Mouse (Mus musculus) gastrocnemius, adult 18-20 months (tissue): Measurements from ENCODE around the gene Eif5b. TPM values are rescaled to one million over a fixed set of nuclear protein-coding genes. Genes with fewer than 3 reads are reported as not detected.
"Not testable (repeated sequence)": the region's sequence is repeated elsewhere in the genome, so short reads cannot be mapped to it uniquely, and the experiment has no call there.

Source experiments
- DNase-seq: peaks from one replicate; pipeline ENCODE4 v3.0.0; 2021; ENCODE audit warnings: low spot score
- long read RNA-seq, 2 experiments: library from polyadenylated mRNA; stranded (forward); transcript quantifications; one replicate each; pipeline ENCODE4 v2.0.0; 2021
- total RNA-seq, 2 experiments: library from RNA; stranded (reverse); gene quantifications; 2 replicates each; pipeline ENCODE4 v1.2.3; 2021

Gene Eif5b
- 10 to 100 TPM; 46.7 to 58.9 TPM for total RNA-seq
- long read RNA-seq, experiment 1, full-length matches to known transcripts: 29 of 59 reads
- long read RNA-seq, experiment 1, partial matches to known transcripts: 26 of 59 reads
- long read RNA-seq, experiment 1, other reads (novel, unspliced or antisense): 4 of 59 reads
- long read RNA-seq, experiment 2, full-length matches to known transcripts: 21 of 52 reads
- long read RNA-seq, experiment 2, partial matches to known transcripts: 28 of 52 reads
- long read RNA-seq, experiment 2, other reads (novel, unspliced or antisense): 3 of 52 reads

DNA sequence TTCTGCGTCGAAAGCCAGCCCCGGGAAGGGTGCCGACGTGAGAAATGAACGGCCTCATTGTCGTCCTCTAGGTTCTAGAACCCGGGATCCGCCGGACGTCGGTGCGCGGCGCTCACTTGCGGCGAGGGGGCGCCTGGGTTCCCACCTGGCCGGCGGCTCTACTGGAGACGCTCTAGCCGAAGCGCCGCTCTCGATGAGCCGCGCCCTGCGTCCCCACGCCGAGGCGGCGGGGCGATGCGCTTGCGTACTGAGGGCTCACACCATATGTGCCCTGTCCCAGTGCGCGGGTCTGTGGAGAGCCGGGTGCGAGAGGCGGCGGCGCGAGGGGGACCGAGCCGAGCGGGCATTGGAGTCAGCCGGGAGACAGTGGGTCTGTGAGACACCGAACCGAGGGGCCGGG lies at the start of gene Eif5b, which contains the start of gene Txndc9:
Gene Eif5b, plus strand, starts transcription at position 144 of the 400 bp plus-strand sequence.
Gene Txndc9, minus strand, starts transcription at position 27 of the 400 bp plus-strand sequence.
- DNase-seq: peak; percentile 92

- no peak for DNase-seq
These were observed 48.9 kb upstream of the Eif5b start for GRCm38 (mm10) chr1:37948906-37949305.

DNA sequence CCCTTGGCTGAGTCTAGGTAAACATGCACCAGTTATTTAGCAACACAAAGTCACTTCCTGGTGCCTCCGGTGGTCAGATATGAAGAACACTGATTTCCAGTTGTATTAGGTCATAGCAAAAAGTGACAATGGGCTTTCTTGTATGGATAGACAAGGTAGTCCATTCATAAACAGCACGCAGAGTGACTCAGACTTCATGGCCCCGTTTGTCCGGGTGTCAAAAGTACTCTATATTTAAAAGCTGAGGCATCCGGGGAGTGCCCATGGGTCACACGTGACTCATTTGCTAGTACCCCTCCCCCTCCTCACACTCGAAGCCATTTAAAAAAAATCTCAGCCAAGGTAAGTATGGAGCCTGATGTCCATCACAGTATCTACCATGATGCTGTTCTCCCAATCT lies 43.0 kb upstream of the Eif5b start:
- DNase-seq: no peak

DNA sequence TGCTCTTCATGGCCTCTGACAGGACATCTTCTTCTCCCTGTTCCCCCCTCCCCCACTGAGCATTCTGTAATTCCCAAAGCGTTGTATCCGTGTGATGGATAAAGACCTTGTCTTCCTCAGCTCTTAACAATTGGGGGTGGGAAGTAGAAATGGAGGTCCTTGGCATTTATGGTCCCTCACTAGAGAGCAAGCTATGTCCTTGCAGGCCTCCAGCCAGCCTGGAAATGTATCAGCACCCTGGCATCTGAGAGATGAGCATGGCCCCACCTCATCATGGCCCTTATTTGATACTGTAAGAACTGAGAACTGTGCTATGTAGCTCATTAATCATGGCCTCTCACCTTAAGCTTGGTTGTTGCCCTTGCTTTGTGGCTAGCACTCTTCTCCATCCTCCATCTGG lies 42.6 kb upstream of the Eif5b start:
- DNase-seq: no peak

DNA sequence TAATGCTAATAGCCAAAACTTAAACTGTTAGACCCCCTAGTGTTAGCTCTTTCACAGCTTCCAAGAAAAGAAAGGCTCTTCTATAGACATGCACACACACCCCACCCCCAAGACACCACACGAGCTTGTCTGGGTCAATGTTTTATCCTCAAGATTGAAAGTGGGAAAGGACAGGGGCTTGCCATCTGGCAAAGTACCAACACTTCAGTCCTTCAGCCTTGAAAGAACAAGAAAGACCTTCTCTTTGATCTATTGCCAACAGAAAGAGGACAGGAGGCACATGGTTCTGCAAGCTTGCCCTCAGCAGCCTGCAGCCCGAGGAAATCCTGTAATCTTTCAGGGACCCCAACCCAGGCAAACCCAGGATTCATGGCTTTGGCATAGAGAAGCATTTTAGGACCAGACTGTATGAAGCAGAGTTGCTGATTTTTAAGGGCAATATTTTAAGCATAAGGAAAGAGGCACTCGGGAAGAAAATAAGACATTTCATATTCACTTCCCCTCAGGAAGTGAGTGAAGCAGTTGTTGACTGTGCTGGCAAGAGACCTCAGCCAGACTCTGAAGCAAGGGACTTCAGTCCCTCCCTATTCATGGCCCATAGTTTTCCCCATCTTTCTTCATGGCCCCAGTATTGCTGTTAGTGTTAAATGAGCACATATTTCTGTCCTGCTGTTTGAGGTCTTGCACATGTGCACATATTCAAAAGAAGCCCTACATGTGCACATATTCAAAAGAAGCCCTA lies 40.9 kb upstream of the Eif5b start:
- no peak for DNase-seq

GRCm38 (mm10) chr1:37957659-37958058 lies 40.2 kb upstream of the Eif5b start, which contains the start of gene Lyg1:
TSS of gene Lyg1 (minus strand) at chr1:37957759.
- no peak for DNase-seq

- DNase-seq: no peak
These were observed 39.3 kb upstream of the Eif5b start for GRCm38 (mm10) chr1:37958516-37958915.

DNA sequence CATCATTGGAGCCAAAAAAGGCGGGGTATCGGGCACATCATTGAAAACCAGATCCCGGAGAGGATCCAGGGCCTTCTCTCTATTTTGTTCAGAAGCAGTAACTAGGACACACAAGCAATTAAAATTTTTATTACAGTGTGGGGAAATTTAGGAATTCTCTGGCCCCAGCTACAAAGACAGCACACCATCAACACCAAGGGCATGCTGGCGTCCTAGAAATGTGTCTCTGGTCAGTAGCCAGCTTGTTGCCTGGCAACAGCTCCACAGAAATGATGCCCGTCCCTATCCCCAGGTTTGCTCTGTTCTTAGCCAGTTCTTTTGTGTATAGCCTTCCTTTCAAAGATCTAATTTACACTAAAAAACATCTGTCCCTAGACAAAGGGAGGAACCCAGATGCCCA lies 38.3 kb upstream of the Eif5b start:
- no peak for DNase-seq

DNA sequence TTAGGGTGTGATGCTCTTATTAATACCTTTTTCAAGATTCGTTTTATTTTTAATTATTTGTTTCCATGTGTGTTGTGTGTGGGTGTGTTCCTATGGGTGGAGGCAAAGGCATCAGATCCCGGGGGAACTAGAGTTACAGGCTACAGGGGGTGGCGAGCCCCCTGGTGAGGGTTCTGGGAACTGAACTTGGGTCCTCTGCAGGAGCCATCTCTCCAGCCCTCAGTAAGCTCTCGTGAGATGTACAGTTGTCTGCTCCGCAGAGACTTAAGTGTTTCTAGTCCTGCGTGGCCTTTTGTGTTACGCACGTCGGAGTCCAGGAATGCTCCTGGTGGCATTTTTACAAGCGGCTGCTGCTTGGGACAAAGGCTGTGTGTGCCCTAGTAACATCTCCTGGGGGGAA lies 32.2 kb upstream of the Eif5b start:
- DNase-seq: no peak

GRCm38 (mm10) chr1:37968746-37969145 lies 29.1 kb upstream of the Eif5b start:
- no peak for DNase-seq

DNA sequence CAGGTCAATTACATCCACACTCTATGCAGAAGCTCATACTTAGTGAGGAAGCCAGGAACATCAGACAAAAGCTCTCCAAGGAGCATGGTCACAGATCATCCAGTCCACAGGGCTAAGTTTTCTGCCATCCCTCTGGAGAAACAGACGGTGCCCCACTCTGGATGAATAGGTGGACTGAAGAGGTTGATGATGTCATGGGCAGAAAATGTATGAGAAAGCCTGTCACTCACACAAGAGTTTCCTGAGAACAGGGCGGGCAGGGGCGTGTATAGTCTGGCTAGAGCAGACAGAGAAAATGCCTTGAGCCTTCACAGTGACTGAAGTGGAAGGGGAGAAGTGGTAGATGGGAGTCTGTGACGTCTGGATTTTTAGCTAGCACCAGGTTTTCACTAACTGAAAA lies 26.3 kb upstream of the Eif5b start:
- no peak for DNase-seq

DNA sequence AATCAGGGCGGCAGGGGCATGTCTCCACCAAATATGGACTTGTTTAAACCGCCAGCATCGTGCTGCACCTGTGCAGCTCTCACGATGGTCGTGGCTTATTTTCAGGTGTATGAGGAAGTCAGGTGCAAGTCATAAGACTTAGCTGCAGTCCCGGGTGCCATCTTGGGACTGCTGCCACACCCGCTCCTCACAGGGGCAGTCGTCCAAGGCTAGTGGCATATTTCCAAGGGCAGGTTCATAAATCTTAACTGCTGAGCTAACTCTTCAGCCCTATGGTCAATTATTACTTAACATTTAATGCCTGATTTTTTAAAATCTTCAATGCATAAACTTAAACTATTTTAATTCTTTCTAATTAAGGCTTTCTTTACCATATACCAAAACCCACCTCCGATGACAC lies 21.1 kb upstream of the Eif5b start:
- DNase-seq: not testable (repeated sequence)

- DNase-seq: no peak
These were observed 20.5 kb upstream of the Eif5b start for GRCm38 (mm10) chr1:37977303-37977702.

- DNase-seq: no peak
These were observed 13.5 kb upstream of the Eif5b start for GRCm38 (mm10) chr1:37984326-37984725.

DNA sequence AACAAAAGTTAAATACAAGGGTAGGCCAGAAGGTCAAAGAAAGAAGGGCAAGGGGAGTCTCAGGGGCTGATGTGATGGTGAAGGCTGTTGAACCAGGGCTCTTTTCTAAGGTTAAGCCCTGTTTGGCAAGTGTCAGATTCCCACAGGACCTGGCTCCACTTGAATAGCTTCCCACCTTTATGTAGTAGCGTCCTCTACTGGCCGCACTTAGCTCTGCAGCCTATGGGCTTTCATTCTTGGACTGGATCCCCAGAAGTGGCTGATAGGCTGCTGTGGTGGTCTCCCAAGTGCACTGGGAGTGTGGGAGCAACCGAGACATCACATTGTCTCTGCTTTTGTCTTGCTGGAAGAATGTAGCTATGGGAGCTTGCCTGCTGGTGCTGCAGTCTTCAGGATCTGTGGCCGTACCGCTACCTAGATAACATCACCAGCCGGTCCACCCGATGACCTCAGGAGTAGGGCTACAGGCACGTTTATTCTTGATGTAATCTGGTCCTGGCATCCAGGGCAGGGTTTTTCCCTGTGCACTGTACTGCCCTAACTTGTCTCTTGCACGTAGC lies 12.0 kb upstream of the Eif5b start:
- DNase-seq: peak; percentile 16

GRCm38 (mm10) chr1:37987856-37988255 lies 10.0 kb upstream of the Eif5b start:
- no peak for DNase-seq

DNA sequence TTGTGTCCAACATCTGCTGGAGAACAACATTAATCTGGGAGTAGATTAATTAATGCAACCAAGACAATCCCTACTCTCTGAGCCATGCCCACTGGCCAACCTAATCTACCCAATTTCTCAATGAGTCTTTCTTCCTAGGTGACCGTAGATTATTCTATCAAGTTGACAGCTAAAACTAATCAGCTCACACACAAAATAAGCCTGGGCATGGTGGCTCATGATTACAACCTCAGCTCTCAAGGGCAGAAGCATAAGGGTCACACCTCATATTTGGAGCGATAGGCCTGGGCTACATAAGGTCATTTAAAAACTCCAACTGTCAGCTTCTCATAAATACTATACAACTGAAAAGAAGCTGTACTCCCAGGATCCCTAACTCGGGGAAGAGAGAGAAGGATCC lies 1.6 kb upstream of the Eif5b start:
- DNase-seq: no peak

DNA sequence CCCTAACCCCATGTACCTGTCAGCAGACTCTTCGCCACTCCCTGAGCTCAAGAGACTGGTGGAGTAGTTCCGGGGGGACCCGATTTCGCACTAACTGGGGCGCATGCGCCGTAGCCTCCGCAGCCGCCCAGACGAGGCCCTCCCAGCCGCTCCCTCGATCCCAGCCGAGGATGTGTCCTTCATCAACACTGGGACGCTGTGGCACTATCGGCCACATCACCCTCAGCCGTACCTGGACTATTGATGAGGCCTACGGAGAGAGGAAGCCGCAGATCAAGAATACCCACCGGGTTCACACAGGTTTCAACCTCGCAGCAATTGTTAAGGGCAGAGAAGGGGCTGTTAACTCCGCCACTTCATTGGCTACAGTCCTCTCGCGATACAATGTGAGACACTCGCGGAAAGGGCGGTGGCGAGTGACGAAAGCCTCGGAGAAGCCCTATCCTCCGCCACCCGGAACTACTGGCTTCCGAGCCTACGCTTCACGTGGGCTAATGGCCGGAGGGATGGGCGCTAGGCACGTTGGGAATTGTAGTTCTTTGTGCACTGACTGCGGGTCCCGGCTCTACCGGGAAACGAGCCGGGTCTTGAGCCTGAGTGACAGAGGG lies 829 bp upstream of the Eif5b start:
- DNase-seq: peak; percentile 99

GRCm38 (mm10) chr1:37998371-37999199 lies 775 bp downstream of the Eif5b start:
- DNase-seq: no peak

DNA sequence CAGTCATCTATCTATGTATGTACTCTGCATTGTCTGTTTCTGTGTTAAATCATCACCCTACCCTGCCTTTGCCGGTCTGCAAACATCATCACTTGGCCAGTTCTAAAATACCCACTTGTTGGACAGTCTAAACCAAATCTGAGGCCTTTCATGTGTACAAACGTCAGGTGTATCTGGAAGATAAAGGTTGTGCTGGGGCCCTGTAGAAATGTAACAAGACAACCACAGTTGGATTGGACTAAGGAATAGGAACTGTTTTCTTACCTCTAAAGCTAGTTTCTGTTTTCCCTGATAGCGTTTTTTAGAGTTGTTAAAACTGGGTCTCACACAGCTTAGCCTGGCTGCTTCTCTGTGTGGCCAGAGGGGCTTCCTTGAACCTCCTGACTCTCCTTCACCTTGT lies 1.7 kb downstream of the Eif5b start:
- DNase-seq: no peak

DNA sequence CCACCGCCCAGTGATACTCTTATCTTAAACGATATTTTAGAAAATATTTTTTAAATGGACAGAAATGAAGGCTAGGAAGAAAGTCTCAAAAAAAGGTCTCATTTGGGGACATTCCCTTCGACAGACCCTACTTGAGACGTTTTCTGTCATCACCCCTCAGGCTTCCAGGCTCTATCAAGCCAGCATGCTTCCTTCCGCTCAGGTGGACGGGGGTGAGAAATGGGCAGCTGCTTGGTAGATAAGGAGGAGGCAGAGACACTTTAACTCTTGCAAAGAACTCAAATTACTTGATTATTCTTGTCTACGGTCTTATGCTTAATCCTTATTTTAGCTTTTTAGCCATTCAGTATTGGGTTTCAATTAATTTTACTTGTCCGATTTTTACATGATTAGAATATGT lies 3.0 kb downstream of the Eif5b start:
- DNase-seq: no peak
